Mouse (Mus musculus) telencephalon, adult 2 months (tissue): ENCODE results near the gene Ppp1r15b.

Experiments used
- DNase-seq: peaks from one replicate; pipeline ENCODE4 v3.0.0-alpha.2; 2011; ENCODE audit warnings: low read depth, low spot score

The Ppp1r15b gene

GRCm38 (mm10) chr1:133121246-133121645, 9.7 kb upstream of the Ppp1r15b start:
- no peak for DNase-seq

GRCm38 (mm10) chr1:133124137-133124536, 6.8 kb upstream of the Ppp1r15b start:
- no peak for DNase-seq

- DNase-seq: no peak
Observed at GRCm38 (mm10) chr1:133125640-133126364, 5.1 kb upstream of the Ppp1r15b start.

- no peak for DNase-seq
Observed at GRCm38 (mm10) chr1:133126365-133126740, 4.6 kb upstream of the Ppp1r15b start.

- DNase-seq: no peak
Observed at GRCm38 (mm10) chr1:133127328-133127727, 3.6 kb upstream of the Ppp1r15b start.

GRCm38 (mm10) chr1:133129471-133130221, 1.3 kb upstream of the Ppp1r15b start:
- no peak for DNase-seq

GRCm38 (mm10) chr1:133131561-133131905, 590 bp downstream of the Ppp1r15b start:
- no peak for DNase-seq

- no peak for DNase-seq
Observed at GRCm38 (mm10) chr1:133131936-133132335, 993 bp downstream of the Ppp1r15b start.

GRCm38 (mm10) chr1:133132388-133133326, 1.7 kb downstream of the Ppp1r15b start:
- DNase-seq: no peak

GRCm38 (mm10) chr1:133133425-133133824, 2.5 kb downstream of the Ppp1r15b start:
- DNase-seq: no peak

GRCm38 (mm10) chr1:133134071-133134470, 3.1 kb downstream of the Ppp1r15b start:
- DNase-seq: no peak

- no peak for DNase-seq
Observed at GRCm38 (mm10) chr1:133134881-133135280, 3.9 kb downstream of the Ppp1r15b start.

GRCm38 (mm10) chr1:133135808-133136207, 4.9 kb downstream of the Ppp1r15b start:
- DNase-seq: no peak

GRCm38 (mm10) chr1:133138401-133138800, 7.5 kb downstream of the Ppp1r15b start:
- DNase-seq: no peak

- DNase-seq: no peak
Observed at GRCm38 (mm10) chr1:133146014-133147009, 15.4 kb downstream of the Ppp1r15b start.

GRCm38 (mm10) chr1:133147324-133147723, 16.4 kb downstream of the Ppp1r15b start:
- no peak for DNase-seq

- no peak for DNase-seq
Observed at GRCm38 (mm10) chr1:133148122-133148521, 17.2 kb downstream of the Ppp1r15b start.

GRCm38 (mm10) chr1:133150556-133150955, 19.6 kb downstream of the Ppp1r15b start:
- no peak for DNase-seq

GRCm38 (mm10) chr1:133152213-133152612, 21.3 kb downstream of the Ppp1r15b start:
- no peak for DNase-seq

GRCm38 (mm10) chr1:133155270-133155669, 24.3 kb downstream of the Ppp1r15b start:
- DNase-seq: no peak

- no peak for DNase-seq
Observed at GRCm38 (mm10) chr1:133159128-133159564, 28.2 kb downstream of the Ppp1r15b start.
